Mouse (Mus musculus) forebrain, embryonic 12.5 days (tissue): ENCODE data around the gene Erc2. TPM values are rescaled to one million over a fixed set of nuclear protein-coding genes. Genes with fewer than 3 reads are reported as not detected.

ENCODE experiments used
- ATAC-seq: fragments of 200-750 bp; cut with Nextera tagmentation; 2 replicates; pipeline ENCODE4 v1.8.0; 2017; ENCODE audit warnings: moderate TSS enrichment; ENCODE audit not compliant: low FRiP score
- H3K27ac ChIP-seq: fragments of 300-500 bp; sonication (generic); 2 replicates; pipeline ENCODE4 v1.5.1; 2016; ENCODE audit warnings: mild to moderate bottlenecking
- H3K27me3 ChIP-seq: fragments of 300-500 bp; sonication (generic); 2 replicates; pipeline ENCODE4 v1.6.1; 2016; ENCODE audit warnings: mild to moderate bottlenecking
- H3K36me3 ChIP-seq: fragments of 300-500 bp; sonication (generic); replicated peaks from 2 replicates; pipeline ENCODE4 v1.6.1; 2016; ENCODE audit warnings: mild to moderate bottlenecking
- H3K4me1 ChIP-seq: fragments of 300-500 bp; sonication (generic); 2 replicates; pipeline ENCODE4 v1.6.1; 2016
- H3K4me2 ChIP-seq: fragments of 300-500 bp; sonication (generic); 2 replicates; pipeline ENCODE4 v1.6.1; 2016; ENCODE audit warnings: mild to moderate bottlenecking, moderate library complexity
- H3K4me3 ChIP-seq: fragments of 300-500 bp; sonication (generic); replicated peaks from 2 replicates; pipeline ENCODE4 v1.5.1; 2016; ENCODE audit warnings: mild to moderate bottlenecking
- H3K9ac ChIP-seq: fragments of 300-500 bp; sonication (generic); 2 replicates; pipeline ENCODE4 v1.6.1; 2016; ENCODE audit warnings: mild to moderate bottlenecking
- H3K9me3 ChIP-seq: fragments of 300-500 bp; sonication (generic); 2 replicates; pipeline ENCODE4 v1.6.1; 2016
- WGBS: fragments of 180-500 bp; shearing (Covaris S2); methylation state at CpG from one replicate; pipeline ENCODE4 v1.1.7; 2016; 5-methylcytosine and 5-hydroxymethylcytosine counted together
- polyA plus RNA-seq: library from polyadenylated mRNA; unstranded; fragments of >200 nt; fragmentation: Nextera tagmentation; extraction: Ambion mirVana; gene quantifications from 2 replicates; pipeline ENCODE4 v1.2.1, GENCODE M21; 2016

Erc2 gene
- polyA plus RNA-seq, 1 experiment from 2014 or later, result 31.7 TPM

DNA sequence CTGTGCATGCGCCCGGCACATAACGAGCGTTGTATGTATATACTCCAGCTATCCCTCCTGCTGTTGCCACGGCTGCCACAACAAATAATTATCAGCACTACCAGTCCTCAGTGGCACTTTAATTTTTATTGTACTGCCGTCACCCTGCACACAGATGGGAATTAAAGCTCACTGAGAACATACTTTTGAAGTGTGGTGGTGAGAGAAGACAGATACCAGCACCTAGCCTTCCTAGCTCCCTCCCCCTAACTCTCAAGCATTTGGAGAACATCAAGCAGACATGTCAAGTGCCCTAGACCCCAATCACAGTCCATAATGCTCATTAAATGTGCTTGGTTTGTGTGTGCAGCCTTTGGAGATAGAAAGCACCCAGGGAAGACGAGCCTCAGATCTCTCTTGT lies 652.6 kb downstream of the Erc2 start:
- no peaks in the 10 kb centered on the region; the same call in 1 of the 2 replicates for H3K4me1 ChIP-seq
- H3K4me2 ChIP-seq, result no peak overlapping the region
- no peak overlapping the region for H3K9ac ChIP-seq
- no peaks in the 10 kb centered on the region for H3K9me3 ChIP-seq
- no peak overlapping the region for H3K27ac ChIP-seq
- no peaks in the 10 kb centered on the region for H3K27me3 ChIP-seq
- WGBS, result 54% methylated on average over 7 of the region's 7 CpGs
- no peak overlapping the region for H3K4me3 ChIP-seq
- H3K36me3 ChIP-seq, result no peaks in the 10 kb centered on the region
- no peak for ATAC-seq

DNA sequence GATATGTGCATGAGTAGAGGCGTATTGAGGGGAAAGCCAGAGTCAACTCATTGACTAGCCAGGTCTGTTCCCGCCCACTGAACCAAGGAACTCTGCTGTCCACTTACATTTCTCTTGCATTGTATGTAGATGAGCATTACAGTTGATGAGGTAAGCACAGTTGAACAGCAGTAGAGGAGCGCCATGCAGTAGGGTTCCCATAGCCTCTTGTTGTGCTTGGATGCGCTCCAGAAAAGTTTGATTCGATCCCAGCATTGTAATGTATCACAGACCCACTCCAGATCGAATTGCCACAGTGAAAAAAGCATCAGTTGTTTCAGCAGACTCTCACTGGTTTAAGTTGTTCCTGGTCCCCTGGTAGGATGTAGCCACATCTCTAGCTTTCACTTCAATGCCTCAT lies 656.7 kb downstream of the Erc2 start:
- Histone ChIP-seq H3K27me3 (no peaks in the 10 kb centered on the region; the same call in 1 of the 2 replicates), H3K4me2 (no peak overlapping the region), H3K27ac (no peak overlapping the region), H3K9ac (no peak overlapping the region), H3K4me1 (no peaks in the 10 kb centered on the region; the same call in 1 of the 2 replicates), H3K36me3 (no peaks in the 10 kb centered on the region), H3K4me3 (no peak overlapping the region), H3K9me3 (no peaks in the 10 kb centered on the region)
- no peak for ATAC-seq
- WGBS, result 86% methylated on average over 6 of the region's 6 CpGs

DNA sequence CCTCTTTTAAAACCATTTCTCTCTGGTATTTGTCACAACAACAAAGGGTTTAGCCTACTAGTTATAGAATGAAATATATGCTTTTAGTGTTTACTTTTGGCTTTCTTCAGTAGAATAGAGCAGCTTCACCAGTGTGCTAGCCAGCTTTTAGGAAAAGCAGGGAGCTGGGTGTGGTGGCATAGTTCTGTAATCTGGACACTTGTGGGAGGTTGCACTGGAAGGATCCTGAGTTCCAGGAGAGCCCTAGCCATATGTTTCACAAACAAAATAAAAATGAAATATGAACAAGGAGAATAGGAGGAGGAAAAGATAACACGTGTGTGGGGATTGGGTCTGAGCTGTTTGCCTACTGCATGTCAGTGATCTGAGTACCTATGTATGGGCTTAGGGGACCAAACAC lies 658.1 kb downstream of the Erc2 start:
- Histone ChIP-seq H3K4me3 (no peak overlapping the region), H3K9ac (no peak overlapping the region), H3K4me2 (no peak overlapping the region), H3K27ac (no peak overlapping the region), H3K9me3 (no peaks in the 10 kb centered on the region), H3K36me3 (no peaks in the 10 kb centered on the region), H3K4me1 (no peaks in the 10 kb centered on the region), H3K27me3 (no peaks in the 10 kb centered on the region; the same call in 1 of the 2 replicates)
- 91% methylated on average over 1 of the region's 1 CpGs for WGBS
- ATAC-seq, result no peak

DNA sequence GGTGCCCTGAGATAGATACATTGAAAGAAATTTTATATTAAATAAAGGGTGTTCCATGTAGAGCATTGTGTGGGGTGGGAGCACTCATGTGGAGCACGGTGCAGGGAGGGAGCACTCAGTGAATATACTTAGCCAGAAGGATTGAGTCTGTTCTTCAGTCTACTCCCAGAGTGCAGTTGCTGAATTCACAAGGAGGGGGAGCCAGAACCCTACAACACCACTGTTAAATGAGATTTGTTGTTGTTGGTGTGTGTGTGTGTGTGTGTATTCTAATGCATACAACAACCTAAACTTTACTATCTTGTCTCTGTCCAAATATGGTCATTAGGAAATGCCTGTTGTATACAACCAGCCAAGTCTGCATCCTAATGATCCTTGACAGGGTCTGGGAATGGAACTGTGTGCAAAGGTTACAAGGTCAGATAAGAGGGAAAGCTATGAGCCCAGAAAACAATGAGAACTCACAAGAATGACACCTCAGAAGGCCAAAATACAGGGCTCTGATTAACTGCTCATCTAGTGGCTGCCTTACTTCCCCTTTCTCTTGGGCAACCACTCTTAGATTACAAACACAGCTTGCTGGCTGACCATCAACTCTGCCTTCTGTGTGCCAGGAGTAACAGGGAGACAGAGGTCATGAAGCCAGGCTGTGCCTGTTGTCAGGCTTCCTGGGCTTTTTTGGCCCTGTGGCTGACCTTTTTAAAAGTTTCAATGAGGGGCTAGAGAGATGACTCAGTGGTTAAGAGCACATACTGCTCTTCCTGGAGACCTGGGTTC lies 661.3 kb downstream of the Erc2 start:
- no peak for ATAC-seq
- Histone ChIP-seq H3K9ac (no peak overlapping the region), H3K4me3 (no peak overlapping the region), H3K36me3 (no peaks in the 10 kb centered on the region), H3K27me3 (no peaks in the 10 kb centered on the region; the same call in 1 of the 2 replicates), H3K4me1 (no peaks in the 10 kb centered on the region), H3K9me3 (no peaks in the 10 kb centered on the region), H3K4me2 (no peak overlapping the region), H3K27ac (no peak overlapping the region)
- 96% methylated on average over 1 of the region's 1 CpGs for WGBS

DNA sequence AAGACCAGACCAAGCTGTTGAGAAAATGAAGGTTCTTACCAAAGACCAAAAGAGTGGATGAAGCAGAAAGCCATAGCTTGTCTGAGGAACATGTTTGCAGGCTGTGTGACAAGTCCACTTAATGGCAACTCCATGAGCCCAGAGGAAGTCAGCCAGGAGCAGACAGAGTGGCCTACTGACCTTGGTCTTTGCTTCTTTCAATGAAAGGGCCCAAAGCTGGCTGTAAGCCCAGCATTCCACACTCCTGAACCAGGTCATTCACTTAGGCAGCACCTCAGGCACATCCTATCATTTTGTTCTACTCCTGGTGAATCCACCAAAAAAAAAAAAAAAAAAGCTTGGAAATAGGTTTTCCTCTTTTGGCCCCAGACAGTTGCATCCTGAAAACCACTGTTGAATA lies 664.3 kb downstream of the Erc2 start:
- H3K4me1 ChIP-seq, result no peaks in the 10 kb centered on the region
- H3K27me3 ChIP-seq, result no peaks in the 10 kb centered on the region; the same call in 1 of the 2 replicates
- no peak overlapping the region for H3K4me3 ChIP-seq
- no peaks in the 10 kb centered on the region for H3K9me3 ChIP-seq
- H3K4me2 ChIP-seq, result no peak overlapping the region
- no peak overlapping the region for H3K27ac ChIP-seq
- H3K9ac ChIP-seq, result no peak overlapping the region
- no peak for ATAC-seq
- no peaks in the 10 kb centered on the region for H3K36me3 ChIP-seq

- no peaks in the 10 kb centered on the region for H3K36me3 ChIP-seq
- 89% methylated on average over 2 of the region's 2 CpGs for WGBS
- ATAC-seq, result no peak
- H3K9me3 ChIP-seq, result no peaks in the 10 kb centered on the region
- no peak overlapping the region for H3K9ac ChIP-seq
- no peaks in the 10 kb centered on the region; the same call in 1 of the 2 replicates for H3K27me3 ChIP-seq
- no peak overlapping the region for H3K4me2 ChIP-seq
- H3K4me3 ChIP-seq, result no peak overlapping the region
- H3K27ac ChIP-seq, result no peak overlapping the region
- no peaks in the 10 kb centered on the region for H3K4me1 ChIP-seq
These were observed 666.0 kb downstream of the Erc2 start for GRCm38 (mm10) chr14:28288196-28288595.

DNA sequence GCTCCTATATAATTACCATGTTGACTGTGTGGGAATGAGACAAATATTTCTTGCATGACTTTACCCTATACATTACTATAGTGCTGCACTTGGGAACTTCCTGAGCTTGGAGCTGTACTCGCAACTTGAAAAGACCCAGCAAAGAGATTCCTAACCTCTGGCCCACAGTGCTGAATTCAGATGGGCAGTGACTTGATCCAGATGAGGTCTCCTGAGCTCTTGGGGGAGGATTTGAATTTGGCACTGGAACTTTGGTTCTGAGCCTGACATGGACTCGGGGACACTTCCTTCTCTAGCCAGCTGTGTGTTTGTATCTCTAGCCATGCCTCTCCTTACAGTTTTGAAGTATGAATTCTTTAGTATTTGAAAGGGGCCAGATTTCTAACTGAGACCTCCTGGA lies 666.7 kb downstream of the Erc2 start:
- H3K36me3 ChIP-seq, result no peaks in the 10 kb centered on the region
- H3K9ac ChIP-seq, result no peak overlapping the region
- H3K4me3 ChIP-seq, result no peak overlapping the region
- WGBS, result 91% methylated on average over 2 of the region's 2 CpGs
- H3K4me1 ChIP-seq, result no peaks in the 10 kb centered on the region
- H3K27ac ChIP-seq, result no peak overlapping the region
- no peaks in the 10 kb centered on the region for H3K27me3 ChIP-seq
- H3K4me2 ChIP-seq, result no peak overlapping the region
- ATAC-seq, result no peak
- no peaks in the 10 kb centered on the region for H3K9me3 ChIP-seq

GRCm38 (mm10) chr14:28293921-28294320 lies 671.7 kb downstream of the Erc2 start:
- ATAC-seq, result no peak
- H3K4me3 ChIP-seq, result no peak overlapping the region
- 93% methylated on average over 5 of the region's 5 CpGs for WGBS

DNA sequence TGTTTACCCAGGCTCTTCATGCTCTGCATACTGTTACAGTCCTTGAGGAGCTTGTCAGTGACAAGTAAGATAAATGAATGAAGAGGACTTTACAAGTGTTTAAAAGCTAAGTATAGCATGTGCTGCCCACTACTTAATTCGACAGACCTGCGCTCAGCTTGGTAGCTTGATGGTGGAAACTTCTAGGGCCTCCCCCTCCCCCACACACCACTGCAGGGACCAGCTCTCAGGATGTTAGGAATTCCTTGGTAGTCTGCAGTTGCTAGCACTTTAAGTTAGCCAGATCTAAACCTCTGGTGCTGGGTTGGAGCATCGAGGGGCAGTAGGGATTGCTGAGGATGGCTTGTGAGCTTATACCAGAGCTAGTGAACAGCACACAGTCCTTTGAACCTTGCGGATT lies 672.9 kb downstream of the Erc2 start:
- Histone ChIP-seq H3K27me3 (no peaks in the 10 kb centered on the region), H3K27ac (no peak overlapping the region), H3K9me3 (no peaks in the 10 kb centered on the region), H3K4me3 (no peak overlapping the region), H3K36me3 (no peaks in the 10 kb centered on the region), H3K9ac (no peak overlapping the region), H3K4me2 (no peak overlapping the region), H3K4me1 (no peaks in the 10 kb centered on the region)
- no peak for ATAC-seq
- 85% methylated on average over 4 of the region's 4 CpGs for WGBS

More at GRCm38 (mm10) chr14:28293921-28294320, 671.7 kb downstream of the Erc2 start:
- Histone ChIP-seq H3K9ac (no peak overlapping the region), H3K9me3 (no peaks in the 10 kb centered on the region), H3K4me2 (no peak overlapping the region), H3K27me3 (no peaks in the 10 kb centered on the region), H3K36me3 (no peaks in the 10 kb centered on the region), H3K27ac (no peak overlapping the region), H3K4me1 (no peaks in the 10 kb centered on the region)

DNA sequence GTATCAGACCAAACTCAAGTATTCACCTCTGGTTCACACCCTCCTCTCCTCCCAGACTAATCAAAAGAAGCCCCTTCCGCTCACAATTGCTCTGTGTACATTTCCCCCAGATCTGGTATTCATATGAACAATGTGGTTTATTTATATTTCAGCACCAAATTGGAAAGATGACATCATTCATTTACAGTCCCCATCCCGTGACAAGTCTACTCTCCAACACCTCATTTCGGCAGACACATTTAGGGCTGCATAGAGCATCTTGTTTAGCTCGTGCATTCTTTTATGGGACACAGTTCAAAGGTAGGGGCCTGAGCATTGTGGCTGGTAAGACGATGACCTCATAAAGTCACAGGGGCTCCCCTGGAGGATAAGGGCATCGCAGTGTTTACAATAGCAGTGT lies 677.9 kb downstream of the Erc2 start:
- H3K4me2 ChIP-seq, result no peak overlapping the region
- no peaks in the 10 kb centered on the region for H3K36me3 ChIP-seq
- H3K4me3 ChIP-seq, result no peak overlapping the region
- no peaks in the 10 kb centered on the region for H3K9me3 ChIP-seq
- WGBS, result 65% methylated on average over 6 of the region's 6 CpGs
- no peak overlapping the region for H3K27ac ChIP-seq
- no peak for ATAC-seq
- no peaks in the 10 kb centered on the region for H3K4me1 ChIP-seq
- H3K9ac ChIP-seq, result no peak overlapping the region
- H3K27me3 ChIP-seq, result no peaks in the 10 kb centered on the region

DNA sequence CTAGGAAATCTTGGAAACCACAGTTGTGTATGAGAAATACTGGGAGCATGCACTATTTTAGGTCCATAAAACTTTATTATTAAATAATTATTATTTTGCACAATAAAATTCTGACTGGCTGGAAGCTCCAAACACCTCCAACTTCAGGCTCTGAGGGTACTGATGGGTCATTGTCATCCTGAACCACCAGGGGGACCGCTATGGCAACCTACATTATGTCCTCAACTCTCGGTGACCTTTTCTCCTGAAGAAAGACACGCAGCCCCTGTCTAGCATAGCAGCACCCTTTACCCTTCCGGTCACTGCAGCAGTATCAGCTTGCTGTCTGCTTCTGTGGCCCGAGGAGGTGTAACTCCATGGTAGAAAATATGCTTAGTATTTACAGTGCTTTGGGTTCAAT lies 679.0 kb downstream of the Erc2 start:
- Histone ChIP-seq H3K9me3 (no peaks in the 10 kb centered on the region), H3K4me3 (no peak overlapping the region), H3K4me1 (no peaks in the 10 kb centered on the region), H3K27ac (no peak overlapping the region), H3K27me3 (no peaks in the 10 kb centered on the region), H3K36me3 (no peaks in the 10 kb centered on the region), H3K4me2 (no peak overlapping the region), H3K9ac (no peak overlapping the region)
- no peak for ATAC-seq
- whole genome bisulfite sequencing, result 70% methylated on average over 5 of the region's 5 CpGs

GRCm38 (mm10) chr14:28304131-28304530 lies 681.9 kb downstream of the Erc2 start:
- ATAC-seq, result no peak
- Histone ChIP-seq H3K36me3 (no peaks in the 10 kb centered on the region), H3K4me3 (no peak overlapping the region), H3K4me2 (no peak overlapping the region), H3K27ac (no peak overlapping the region), H3K27me3 (no peaks in the 10 kb centered on the region), H3K9me3 (no peaks in the 10 kb centered on the region), H3K4me1 (no peaks in the 10 kb centered on the region), H3K9ac (no peak overlapping the region)
- 84% methylated on average over 5 of the region's 5 CpGs for WGBS

- Histone ChIP-seq H3K4me3 (no peak overlapping the region), H3K4me2 (no peak overlapping the region), H3K27ac (no peak overlapping the region), H3K4me1 (peaks cover 4% of the 10 kb centered on the region; the same call in 1 of the 2 replicates), H3K36me3 (no peaks in the 10 kb centered on the region), H3K9me3 (no peaks in the 10 kb centered on the region), H3K9ac (no peak overlapping the region), H3K27me3 (0 out of 2 replicates have a peak, but pooled peaks cover 13% of the 10 kb centered on the region)
- no peak for ATAC-seq
- WGBS, result 92% methylated on average over 1 of the region's 1 CpGs
These were observed 686.4 kb downstream of the Erc2 start for GRCm38 (mm10) chr14:28308661-28309060.
